Mouse (Mus musculus) right cerebral cortex, adult 18-20 months (tissue): Measurements from ENCODE around the gene Cdc42ep2.
A peak's percentile ranks its signal among the peaks of the same experiment; 100 is the strongest.

Experiments
- DNase-seq: peaks from one replicate; pipeline ENCODE4 v3.0.0; 2022; ENCODE audit warnings: mixed read lengths

The Cdc42ep2 gene

DNA sequence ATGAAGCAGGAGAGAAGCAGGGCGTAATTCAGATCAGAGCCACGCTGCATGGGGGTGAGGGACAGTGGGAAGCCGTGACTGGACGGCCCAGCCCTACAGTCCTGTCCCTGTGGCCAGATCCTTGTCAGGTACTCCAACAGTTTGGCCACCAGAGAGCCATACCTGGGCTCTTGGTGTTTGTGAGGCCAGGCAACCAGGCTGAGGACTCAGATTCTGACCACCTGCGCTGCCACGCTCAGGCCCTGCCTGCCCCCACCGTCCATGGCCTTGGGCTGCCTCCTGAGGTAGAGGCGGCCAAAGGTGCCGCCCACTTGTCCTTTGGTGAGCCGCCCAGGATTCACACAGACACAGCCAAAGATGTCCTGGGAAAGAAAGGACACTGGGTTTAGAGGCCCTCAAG is 16.0 kb upstream of the Cdc42ep2 start:
- DNase-seq: no peak

DNA sequence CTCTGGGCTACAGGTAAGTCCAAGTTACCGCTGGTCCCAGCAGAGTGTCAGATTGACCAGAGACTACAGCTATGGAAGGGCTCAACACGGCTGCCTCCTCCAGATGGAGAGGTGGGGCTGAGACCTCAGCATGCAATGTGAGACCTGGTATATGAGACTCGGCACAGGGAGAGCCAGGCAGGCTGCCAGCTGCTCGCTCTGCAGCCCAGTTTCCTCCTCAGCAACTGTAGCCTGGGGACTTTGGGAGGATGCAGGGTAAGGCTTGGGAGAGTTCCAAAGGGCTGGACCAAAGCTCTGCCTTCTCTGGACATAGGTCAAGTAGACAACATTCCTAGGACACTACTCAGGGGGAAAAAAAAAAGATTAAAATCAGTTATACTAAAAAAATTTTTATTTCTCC is 15.6 kb upstream of the Cdc42ep2 start:
- DNase-seq: no peak

DNA sequence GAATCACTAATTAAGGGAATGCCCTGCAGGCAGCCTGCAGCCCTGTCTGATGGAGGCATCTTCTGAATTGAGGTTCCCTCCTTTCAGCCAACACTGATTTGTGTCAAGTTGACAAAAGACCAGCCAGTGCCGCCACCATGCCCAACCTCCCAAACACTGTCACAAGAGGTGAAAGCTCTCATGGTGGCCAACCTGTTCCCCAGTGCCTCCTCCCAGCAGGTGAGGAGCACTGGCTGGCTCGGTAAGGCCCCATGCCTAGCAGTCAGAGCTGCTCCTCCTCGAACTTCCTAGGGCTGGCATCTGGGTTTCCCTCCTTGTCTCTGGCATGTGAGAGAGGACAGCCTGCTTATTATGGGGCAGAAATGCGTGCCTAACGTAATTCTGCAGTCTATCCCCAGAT is 15.1 kb upstream of the Cdc42ep2 start:
- no peak for DNase-seq

DNA sequence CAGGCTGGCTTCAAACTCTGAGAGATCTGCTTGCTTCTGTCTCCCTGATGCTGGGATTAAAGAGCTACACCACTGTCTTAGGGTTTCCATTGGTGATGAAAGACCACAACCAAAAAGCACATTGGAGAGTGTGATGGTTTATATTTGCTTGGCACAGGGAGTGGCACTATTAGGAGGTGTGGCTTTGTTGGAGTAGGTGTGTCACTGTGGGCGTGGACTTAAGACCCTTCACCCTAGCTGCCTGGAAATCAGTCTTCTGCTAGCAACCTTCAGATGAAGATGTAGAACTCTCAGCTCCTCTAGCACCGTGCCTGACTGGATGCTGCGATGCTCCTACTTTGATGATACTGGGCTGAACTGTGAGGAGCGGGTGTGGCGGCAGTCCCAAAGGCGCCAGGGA is 13.9 kb upstream of the Cdc42ep2 start:
- no peak for DNase-seq

DNA sequence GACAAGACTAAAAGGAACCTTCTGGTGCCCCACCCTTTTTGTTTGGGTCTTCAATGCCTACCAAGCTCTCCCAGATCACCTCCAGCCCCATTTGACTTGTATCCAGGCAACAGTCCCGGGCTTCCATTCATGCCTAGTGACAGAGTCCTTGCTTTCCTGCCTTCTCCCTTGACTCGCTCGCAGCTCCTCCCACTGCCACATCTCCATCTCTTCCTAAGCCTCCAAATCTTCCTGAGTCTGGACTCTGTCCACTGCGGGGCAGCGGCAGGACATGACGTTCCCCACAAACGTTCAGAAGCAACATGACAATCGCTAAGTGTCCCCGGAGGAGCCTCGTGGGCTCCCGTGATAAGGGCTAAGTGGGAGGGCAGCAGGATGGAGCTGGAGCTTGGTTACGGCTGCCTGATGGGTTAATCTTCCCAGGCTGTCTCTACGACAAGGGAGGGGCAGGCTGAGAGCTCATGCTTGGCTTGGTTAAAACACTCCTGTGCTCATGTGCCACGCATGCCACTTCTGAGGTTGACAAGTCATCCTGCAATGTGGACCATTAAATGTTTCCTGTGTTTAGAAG is 13.3 kb upstream of the Cdc42ep2 start:
- DNase-seq: no peak

DNA sequence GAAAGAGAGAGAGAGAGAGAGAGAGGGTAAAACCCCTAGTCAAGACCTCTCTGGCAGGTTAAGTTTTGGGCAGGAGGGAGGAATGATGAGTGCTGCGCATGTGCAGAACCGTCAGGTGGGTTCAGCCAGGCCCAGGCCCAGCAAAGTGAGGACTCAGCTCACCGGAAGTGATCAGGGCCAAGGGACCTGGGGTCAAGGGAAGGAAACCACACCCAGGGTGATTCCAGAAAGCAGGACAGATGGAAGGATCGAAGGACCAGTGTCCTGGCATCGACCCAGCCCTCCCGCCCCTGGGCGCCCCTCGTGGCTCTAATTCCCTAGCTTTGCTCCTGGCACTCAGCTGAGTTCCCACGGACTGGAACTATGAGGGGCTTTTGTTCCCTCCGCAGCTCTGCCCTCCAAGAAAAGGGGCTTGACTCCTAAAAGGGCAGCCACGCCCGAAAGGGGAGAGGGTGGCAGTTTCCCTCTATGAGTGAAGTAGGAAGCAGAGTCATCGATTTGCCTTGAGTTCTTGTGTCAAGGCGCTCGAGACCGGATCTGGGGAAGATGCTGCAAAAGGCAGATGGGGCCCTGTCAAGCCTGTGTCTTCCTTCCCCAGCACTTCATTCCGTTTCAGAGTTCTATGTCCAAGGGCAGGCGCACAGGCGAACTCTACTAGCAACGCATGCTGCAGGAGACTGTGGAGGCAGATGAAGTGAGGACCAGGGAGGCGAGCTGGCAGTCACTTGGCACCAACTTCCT is 12.6 kb upstream of the Cdc42ep2 start:
- no peak for DNase-seq

DNA sequence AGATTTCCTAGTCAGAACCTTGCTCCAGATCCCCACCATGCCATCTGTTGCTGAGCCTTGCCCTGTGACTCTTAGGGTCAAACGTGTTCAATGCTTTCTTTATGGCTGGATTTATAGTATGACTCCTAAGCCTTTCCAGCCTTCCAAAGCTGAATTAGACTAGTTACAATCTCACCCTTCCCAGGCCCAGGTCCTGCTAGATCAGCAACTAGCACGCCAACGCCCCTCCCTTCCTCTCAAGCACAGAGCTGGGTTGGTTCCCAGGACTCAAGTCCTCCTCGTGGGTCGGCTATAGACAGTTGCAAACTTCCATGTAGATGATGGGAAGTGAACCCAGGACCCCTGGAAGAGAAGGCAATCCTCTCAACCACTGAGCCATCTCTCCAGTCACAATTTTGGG is 11.1 kb upstream of the Cdc42ep2 start:
- DNase-seq: no peak

DNA sequence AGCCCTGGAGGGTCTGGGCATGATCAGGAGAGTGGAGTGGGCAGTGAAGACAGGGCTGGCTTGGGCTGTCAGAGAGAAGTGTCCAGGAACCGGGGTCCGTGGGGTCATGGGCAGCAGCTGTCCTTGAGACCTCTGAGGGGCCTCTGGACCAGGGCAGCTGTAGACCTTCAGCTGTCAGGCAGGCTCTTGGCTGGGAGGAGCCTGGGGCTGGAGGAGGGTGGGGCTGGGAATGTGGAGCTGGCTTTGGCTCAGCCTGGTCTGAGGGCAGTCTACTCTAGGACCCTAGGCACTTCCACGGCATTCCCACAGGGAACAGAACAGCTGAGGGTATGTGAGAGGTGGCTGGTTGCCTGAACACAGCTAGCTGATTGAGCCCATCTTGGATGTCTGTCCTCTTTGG is 10.7 kb upstream of the Cdc42ep2 start:
- no peak for DNase-seq

DNA sequence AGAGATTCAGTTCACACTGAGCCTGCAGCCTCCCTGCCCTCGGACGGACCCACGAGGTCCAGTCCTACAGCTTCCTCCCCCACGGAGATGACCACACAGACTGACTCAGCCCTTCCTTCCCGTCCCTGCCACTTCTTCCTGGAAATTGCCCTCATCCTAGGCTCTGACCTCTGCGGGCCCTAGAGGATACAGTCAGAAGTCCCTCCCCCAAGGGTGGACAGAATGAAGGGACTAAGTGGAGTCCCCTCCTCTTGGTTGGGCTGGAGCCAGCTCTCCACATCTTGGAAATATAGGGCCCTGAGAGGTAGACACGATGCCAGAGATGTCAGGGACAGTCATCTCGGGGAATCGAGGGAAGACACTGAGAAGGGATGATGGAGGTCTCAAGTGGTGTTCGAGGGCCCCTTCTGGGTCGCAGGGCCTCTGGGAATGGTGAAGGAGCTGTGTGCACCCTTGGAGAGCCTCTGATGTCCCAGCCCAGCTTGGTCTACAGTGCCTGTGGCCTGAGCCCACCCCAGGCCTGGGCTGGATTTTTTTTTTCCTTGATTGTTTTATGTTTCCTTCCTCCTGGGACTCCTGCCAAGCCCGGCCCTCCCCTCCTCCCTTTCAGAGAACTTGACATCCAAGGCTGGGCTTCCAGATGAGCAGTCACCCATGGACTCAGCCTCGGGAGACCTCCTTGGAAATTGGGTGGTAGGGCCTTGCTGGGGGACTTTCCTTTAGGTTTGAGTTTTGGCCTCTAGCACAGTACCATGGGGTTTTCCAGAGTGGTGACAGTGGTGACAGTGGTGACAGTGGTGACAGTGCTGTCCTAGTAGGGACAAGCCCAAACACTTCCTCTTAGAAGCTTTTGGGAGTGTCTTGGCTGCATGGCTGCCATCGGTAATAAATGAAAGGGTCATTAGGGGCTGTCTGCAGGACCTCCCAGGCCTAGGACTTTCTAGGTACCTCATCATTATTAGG is 5.3 kb upstream of the Cdc42ep2 start:
- no peak for DNase-seq

DNA sequence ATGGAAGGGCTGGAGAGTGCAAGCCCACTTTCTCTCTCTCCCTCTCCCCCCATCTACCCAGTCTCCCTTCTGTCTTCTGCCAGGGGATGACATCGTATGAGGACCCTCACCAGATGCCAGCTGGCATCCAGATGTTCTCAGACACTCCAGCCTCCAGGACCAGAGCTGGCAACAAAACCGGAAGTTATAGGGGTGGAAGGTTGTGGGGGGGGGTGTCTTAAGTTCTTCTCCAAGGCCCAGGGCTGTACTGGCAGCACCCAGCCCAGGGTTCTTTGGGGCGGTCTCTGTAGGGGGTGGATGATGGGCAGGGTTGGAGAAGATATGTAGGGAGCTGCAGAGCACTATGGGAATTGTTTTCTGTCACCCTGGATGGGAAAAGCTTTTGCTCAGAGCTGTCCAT is 3.9 kb upstream of the Cdc42ep2 start:
- no peak for DNase-seq

DNA sequence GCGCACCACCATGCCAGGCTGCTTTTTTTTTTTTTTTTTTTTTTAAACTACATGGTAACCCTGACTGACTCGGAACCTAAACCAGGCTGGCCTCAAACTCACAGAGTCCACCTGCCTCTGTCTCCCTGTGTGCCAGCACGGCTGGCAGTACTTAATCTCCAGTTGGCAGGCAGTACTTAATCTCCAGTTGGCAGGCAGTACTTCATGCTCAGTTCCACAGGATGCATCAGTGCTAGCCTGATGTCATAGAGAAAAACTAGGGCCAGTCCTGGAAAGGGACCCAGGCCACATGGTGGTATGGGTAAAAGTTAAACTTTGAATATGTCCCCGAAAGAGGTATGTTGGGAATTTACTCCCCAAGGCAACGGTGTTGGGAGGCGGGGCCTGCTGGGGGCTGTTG is 3.5 kb upstream of the Cdc42ep2 start:
- no peak for DNase-seq

DNA sequence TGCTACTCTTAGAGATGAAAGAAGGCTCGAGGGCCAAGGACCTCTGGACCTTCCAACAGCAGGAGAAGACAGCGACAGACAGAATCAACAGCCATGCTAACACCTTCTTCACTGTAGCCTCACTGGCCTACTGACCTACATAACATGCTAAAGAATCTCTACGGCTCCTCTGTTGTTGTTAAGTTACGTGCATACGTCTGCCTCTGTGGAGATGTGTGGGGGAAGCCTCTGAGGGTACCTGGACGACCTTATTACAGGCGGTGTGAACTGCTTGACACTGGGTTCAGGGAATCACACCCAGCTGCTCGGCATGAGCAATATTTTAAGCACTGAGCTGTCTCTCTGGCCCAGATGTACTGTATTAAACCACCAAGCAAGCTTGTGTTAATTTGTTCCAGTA is 2.9 kb upstream of the Cdc42ep2 start:
- DNase-seq: no peak

DNA sequence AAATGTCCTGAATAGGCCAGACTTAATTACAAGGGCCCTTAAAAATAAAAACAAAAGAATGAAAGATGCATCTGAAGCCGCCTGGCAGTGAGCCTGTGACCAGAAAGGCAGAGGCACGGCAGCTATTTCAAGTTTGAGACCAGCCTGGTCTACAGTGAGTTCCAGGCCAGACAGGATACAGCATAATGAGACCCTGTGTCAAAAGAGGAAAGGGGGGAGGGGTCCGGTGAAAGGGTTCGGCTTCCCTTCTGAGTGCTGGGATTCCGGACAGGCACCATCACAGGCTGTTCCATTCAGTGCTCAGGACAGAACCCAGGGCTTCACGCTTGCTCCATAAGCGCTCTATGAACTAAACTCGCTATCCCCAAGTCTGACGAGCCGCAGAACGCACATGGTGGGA is 2.4 kb upstream of the Cdc42ep2 start:
- DNase-seq: no peak

DNA sequence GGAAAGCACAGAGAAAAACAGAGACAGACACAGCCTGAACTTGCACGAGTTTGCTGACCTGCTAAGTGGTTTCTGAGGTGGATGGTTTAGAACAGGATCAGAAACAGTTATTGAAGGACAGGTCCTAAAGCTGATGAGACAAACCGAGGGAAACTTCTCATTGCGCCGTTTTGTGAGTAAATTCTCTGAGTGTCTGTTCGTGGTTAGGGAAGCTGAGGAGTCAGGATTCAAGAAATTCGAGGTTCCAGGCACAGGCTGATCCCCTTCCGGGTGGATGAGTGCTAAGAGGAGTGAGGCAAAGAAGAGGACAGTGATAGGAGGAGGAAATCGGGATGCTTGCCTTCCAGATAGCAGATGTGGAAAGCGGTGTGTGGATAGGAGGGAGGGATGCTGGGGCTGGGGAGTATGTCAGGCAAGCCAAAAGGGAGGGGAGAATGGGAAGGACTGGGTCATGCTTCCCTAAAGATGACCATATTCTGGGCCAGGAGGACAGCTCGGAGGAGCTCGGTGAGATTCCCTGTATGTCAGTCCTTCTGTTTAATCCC is 767 bp upstream of the Cdc42ep2 start:
- DNase-seq: no peak

DNA sequence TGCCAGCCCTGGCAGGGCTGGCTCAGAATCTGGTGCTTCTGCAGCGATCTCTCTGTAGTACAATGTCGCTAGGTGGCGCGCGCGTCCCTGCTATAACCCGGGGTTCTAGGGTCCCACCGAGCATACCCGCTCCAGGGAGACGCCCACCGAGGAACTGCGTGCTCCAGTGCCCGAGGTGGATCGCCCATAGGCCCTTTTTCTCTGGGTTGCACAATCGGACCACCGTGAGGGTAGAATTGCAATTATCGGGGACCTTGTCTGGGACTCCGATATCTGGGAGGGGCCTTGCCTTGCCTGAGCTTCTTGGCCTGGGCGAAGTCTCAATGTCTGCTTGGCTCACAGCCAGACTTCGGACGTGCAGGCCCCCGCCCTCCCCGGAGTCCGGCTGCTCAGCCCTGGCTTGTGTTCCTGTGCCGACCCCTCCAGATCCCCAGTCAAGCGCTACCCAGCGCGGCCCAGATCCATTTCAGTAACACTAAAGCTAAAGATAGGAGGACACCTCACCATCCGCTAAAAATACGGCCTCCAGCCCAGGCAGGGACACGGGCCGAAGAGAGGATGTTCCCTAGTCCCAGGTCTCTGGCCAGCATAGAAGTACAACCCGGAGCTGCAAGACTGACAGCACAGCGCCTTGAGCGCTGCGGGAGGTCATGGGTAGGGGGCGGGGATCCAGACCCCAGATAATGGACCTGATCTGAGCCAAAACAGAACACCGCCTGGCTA is 465 bp downstream of the Cdc42ep2 start:
- DNase-seq: peak; percentile 88

DNA sequence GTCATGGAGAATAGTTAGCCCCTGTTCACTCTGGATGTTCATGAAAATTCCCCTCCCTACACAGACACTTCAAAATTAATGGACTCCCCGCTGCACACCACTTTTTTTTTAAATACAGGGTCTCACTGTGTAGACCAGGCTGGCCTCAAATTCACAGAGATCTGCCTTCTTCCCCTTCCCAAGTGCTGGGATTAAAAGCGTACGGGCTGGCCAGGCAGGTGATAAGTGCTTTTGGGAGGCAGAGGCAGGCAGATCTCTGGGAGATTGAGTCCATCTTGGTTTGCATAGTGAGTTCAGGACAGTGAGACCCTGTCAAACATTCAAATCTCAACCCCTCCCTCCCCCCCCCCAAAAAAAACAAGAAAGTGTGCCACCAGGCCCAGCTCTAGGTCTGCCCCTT is 1.7 kb downstream of the Cdc42ep2 start:
- DNase-seq: no peak

DNA sequence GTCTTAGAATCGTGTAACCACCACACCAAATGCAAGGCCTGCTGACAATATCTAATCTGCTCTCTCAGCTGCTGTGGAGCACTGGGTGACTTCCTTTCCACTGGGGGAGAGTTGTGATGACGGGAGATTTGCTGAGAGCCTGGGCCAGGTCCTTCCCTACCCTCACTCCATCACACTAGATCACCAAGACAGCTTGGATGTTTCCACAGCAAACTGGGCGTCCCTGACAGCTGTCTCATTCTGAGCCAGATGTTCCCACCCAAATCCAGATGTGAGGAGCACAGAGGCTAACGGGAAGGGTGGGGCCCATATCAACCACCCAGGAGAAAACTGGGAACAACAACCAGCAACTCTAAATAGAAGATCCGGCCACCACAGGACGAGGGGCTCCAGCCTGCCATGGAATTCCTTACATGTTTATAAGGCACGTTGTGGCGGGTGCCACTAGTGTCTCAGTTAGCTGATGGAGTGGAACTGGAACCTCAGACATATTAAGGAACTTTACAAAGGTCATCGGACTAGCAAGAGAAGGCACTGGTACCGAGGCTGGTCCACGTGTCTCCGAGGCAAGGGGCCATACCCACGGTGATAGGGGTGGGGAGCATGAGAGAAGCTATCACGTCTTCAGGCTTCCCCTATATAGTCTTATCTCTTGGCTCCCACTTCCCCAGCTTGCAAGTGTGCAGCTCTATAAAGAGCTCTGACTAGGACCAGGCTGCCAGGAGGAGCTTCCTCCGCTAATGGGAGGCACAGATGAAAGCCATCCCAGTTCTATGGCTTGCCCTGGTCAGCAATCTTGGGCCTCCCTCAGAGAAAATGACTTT is 2.3 kb downstream of the Cdc42ep2 start:
- DNase-seq: no peak

DNA sequence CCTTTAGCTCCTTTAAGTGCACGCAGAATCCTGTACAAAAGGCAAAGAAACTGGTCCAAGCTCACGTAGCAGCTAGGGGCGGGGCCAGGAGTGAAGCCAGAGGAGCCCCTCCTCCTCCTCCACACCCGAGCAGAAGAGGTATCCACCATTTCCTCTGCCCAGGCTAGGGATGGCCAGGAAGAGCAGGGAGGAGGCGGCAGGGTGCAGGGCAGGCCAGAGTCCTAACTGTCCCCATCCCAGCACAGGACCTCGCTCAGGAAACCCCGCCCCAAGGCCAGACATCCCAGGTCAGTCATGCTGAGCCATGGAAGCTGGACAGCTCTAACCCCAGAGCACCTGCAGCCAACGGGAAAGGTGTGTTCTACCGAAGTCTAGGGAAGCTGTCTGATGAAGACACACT is 2.9 kb downstream of the Cdc42ep2 start:
- DNase-seq: no peak

DNA sequence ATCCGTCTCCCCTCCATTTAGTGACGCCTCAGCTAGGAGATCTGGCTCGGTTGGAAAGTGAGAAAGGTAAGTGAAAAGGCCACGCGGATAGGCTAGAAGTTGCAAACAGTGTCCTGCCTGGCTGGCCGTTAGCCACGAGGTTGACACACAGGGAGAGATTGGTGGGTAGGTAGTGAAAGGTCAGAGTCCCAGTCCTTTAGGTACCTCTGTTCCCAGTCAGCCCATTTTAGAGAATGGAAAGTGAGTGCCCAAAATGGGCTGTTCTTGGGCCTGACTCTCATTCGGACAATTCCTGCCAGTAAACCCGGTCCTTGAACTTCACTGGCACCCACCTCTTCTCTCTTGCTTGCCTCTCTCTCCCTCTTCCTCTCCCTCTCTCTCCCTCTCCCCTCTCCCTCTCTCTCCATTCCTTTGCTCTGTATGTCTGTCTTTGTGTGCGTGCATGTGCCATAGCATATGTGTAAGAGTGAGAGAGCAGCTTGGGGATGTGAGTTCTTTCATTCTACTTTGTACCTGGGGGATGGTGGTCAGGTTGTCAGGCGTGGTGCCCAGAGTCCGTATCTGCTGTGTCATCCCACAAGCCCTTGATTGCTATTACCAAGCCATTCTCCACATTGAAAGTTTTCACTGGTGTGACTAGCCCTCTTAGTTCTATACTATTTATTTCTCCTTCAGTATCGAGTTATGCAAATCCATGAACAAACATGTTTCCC is 11.5 kb downstream of the Cdc42ep2 start, which contains the start of gene Dpf2:
Gene Dpf2, minus strand, starts transcription at position 4 of the 713 bp plus-strand sequence.
- no peak for DNase-seq

DNA sequence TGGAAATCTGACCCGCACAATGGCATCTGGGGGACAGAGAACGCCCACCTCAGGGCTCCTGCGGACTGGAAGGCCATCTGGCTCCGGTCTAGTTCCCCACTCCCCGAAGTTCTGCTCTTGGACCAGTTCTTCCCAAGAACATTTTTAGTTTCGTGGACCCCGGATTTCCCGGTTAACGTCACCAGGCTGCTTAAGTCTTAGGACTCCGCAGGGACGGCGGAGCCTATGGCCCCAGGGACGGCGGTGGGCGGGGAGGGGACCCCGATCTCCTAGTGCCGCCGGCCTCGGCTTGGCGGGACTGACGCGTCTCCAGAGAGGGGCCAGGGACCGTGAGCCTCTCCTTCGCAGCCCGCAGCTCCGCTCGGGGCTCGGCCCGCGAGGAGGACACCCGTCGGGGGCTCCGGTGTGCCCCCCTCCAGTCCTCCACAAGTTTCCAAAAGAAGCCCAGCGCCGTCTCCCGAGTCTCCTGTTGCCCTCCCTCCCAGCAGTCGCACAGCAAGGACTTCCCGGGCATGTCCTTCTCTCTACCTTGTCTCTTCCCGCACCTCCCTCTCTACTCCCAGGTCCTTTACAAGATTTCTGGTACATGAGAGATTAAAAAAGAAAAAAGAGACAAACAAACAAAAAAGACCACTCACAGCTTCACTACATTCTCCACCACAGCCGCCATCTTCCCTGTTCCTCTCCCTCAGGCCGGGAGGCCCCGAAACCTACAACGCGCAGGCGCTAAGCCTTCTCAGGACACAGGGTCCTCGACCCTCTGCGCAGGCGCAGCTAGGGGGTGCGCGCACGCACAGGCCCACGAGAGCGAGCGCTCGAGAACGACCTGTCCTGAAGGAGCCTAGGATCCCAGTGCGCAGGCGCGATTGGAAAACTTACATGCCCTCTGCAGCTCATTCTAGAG is 12.3 kb downstream of the Cdc42ep2 start:
- DNase-seq: peak; percentile 99
